Mouse (Mus musculus) naive thymus-derived CD4-positive, alpha-beta T cell, adult 5 months (primary cell): Measurements from ENCODE around the gene Tap2. TPM values are rescaled to one million over a fixed set of nuclear protein-coding genes. Genes with fewer than 3 reads are reported as not detected.

Experiments
- polyA plus RNA-seq: library from polyadenylated mRNA; unstranded; fragments of 100-300 nt; shearing (Covaris generic); gene quantifications from one replicate; pipeline ENCODE4 v1.2.1, GENCODE M21; 2017

The Tap2 gene
- polyA plus RNA-seq = 231 TPM

GRCm38 (mm10) chr17:34203444-34203843 is at the start of gene Tap2:
TSS of gene Tap2 (plus strand) at chr17:34203527.

GRCm38 (mm10) chr17:34187261-34187916 is 15.9 kb upstream of the Tap2 start, which contains the start of the genes Tap1 and Psmb9:
TSS of gene Tap1 (plus strand) at chr17:34187553.
TSS of gene Psmb9 (minus strand) at chr17:34187764.

GRCm38 (mm10) chr17:34196941-34197894 is 6.1 kb upstream of the Tap2 start, which contains the start of gene Psmb8:
TSS of gene Psmb8 (plus strand) at chr17:34197721.

GRCm38 (mm10) chr17:34238706-34239105 is 35.4 kb downstream of the Tap2 start, which contains the start of gene H2-Ob:
TSS of gene H2-Ob (plus strand) at chr17:34238903.

GRCm38 (mm10) chr17:34257594-34258375 is 54.5 kb downstream of the Tap2 start, which contains the start of gene H2-Ab1:
TSS of gene H2-Ab1 (plus strand) at chr17:34257689.

Other genes starting within 250 kb of the Tap2 start
- 53.7 TPM for gene Vps52, start 247.7 kb upstream of the Tap2 start, polyA plus RNA-seq
- 3,154 TPM for gene Rps18, start 247.5 kb upstream of the Tap2 start, polyA plus RNA-seq
- gene H2-K1, start 203.2 kb upstream of the Tap2 start, polyA plus RNA-seq = 11,864 TPM
- gene Ring1, start 178.8 kb upstream of the Tap2 start, polyA plus RNA-seq = 36.4 TPM
- gene H2-Ke6, start 175.5 kb upstream of the Tap2 start, polyA plus RNA-seq = 306 TPM
- 136 TPM for gene Slc39a7, start 171.8 kb upstream of the Tap2 start, polyA plus RNA-seq
- 128 TPM for gene Rxrb, start 171.7 kb upstream of the Tap2 start, polyA plus RNA-seq
- 4.4 TPM for gene Col11a2, start 164.1 kb upstream of the Tap2 start, polyA plus RNA-seq
- gene H2-Oa, start 111.2 kb upstream of the Tap2 start, polyA plus RNA-seq = 5.4 TPM
- 32.5 TPM for gene H2-DMa, start 84.0 kb upstream of the Tap2 start, polyA plus RNA-seq
- 299 TPM for gene Brd2, start 80.9 kb upstream of the Tap2 start, polyA plus RNA-seq
- gene H2-DMb2, start 60.2 kb upstream of the Tap2 start, polyA plus RNA-seq = 0.63 TPM
- 0.27 TPM for gene H2-DMb1, start 50.5 kb upstream of the Tap2 start, polyA plus RNA-seq
- 226 TPM for gene Tap1, start 16.0 kb upstream of the Tap2 start, polyA plus RNA-seq
- 228 TPM for gene Psmb9, start 15.8 kb upstream of the Tap2 start, polyA plus RNA-seq
- 425 TPM for gene Psmb8, start 5.8 kb upstream of the Tap2 start, polyA plus RNA-seq
- 102 TPM for gene H2-Ob, start 35.4 kb downstream of the Tap2 start, polyA plus RNA-seq
- 0.95 TPM for gene H2-Ab1, start 54.2 kb downstream of the Tap2 start, polyA plus RNA-seq
- 0.58 TPM for gene H2-Aa, start 84.3 kb downstream of the Tap2 start, polyA plus RNA-seq
- gene H2-Eb1, start 102.3 kb downstream of the Tap2 start, polyA plus RNA-seq = 0.21 TPM
- not detected for gene H2-Eb2, start 122.1 kb downstream of the Tap2 start, polyA plus RNA-seq
- gene Btnl2, start 151.3 kb downstream of the Tap2 start, polyA plus RNA-seq = 0.85 TPM
- gene Btnl1, start 173.6 kb downstream of the Tap2 start, polyA plus RNA-seq = not detected
- gene BC051142, start 195.3 kb downstream of the Tap2 start, polyA plus RNA-seq = not detected